Mouse (Mus musculus) heart, adult 2 months (tissue): ENCODE measurements at regions not wholly inside any gene's neighbourhood (a gene's known extent, or its start where the extent isn't known, plus 50 kb on each side); places are given as distances from the start of the nearest gene placed in this dataset.

ENCODE experiments used
- CTCF ChIP-seq: fragments of 200-600 bp; IDR thresholded peaks from 2 replicates; pipeline ENCODE4 v1.8.1; 2022; ENCODE audit warnings: antibody characterized with exemption, mild to moderate bottlenecking, moderate library complexity
- EP300 ChIP-seq: fragments of 200-500 bp; IDR thresholded peaks from 2 replicates; pipeline ENCODE4 v1.6.1; 2011; ENCODE audit warnings: low read depth, low read length, control low read depth; ENCODE audit not compliant: insufficient read depth
- POLR2A ChIP-seq: fragments of 200-500 bp; IDR thresholded peaks from 2 replicates; pipeline ENCODE4 v1.6.1; 2011; ENCODE audit warnings: mild to moderate bottlenecking, low read depth, low read length, control low read depth; ENCODE audit not compliant: insufficient read depth

- TF ChIP-seq CTCF, result no peak
- TF ChIP-seq POLR2A, result no peak
- no peak for TF ChIP-seq EP300
These were observed 210.5 kb upstream of the A1bg start for GRCm38 (mm10) chr15:61133316-61133715.
